ENCODE assay signal across 10 mouse cellular contexts in the genomic region with DNA sequence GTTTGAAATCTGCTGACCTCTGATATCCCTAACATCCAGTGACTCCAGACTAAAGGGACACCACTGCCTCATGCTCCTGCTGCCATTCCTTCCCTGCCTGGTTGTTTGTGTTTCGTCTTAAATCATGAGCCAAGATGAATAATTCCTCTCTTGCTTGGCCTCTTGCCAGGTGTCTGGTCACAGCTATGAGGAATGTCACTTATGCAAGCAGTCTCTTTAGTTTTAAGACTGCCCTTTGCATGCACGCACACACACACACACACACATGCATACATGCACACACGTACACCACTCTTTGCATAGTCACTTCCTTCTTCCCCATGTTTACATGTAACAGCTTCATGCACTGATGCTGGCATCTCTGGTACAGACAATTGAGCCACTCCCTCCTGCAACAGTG.
DNase-seq lines count a peak whose midpoint lies in the region; ATAC-seq lines count a peak whose summit lies in the region.
"Had no signal": no experiment of that assay in that cellular context is flagged by ENCODE, and none has a peak within 500 bp of the region (broad histone marks: within the 10 kb centered on the region; RNA-seq: fewer than 3 reads in every experiment).

No protein-coding gene starts in this region.

- H3K27ac ChIP-seq in embryonic facial prominence, embryonic 13.5 days, result no peak overlapping the region
- no peak overlapping the region for H3K27ac ChIP-seq in embryonic facial prominence, embryonic 10.5 days (replicated peaks)

- no peaks in the 10 kb centered on the region; the same call in 1 of the 2 replicates for H3K27me3 ChIP-seq in embryonic facial prominence, embryonic 13.5 days
- H3K27me3 ChIP-seq in embryonic facial prominence, embryonic 10.5 days (replicated peaks; ENCODE audit: low read depth, poor library complexity, severe bottlenecking), result 0 out of 2 replicates have a peak, but pooled peaks cover 21% of the 10 kb centered on the region

- no peak overlapping the region for H3K4me3 ChIP-seq in embryonic facial prominence, embryonic 13.5 days
- H3K4me3 ChIP-seq in embryonic facial prominence, embryonic 10.5 days, result no peak overlapping the region

- H3K9me3 ChIP-seq in embryonic facial prominence, embryonic 13.5 days, result no peaks in the 10 kb centered on the region
- H3K9me3 ChIP-seq in embryonic facial prominence, embryonic 10.5 days, result no peaks in the 10 kb centered on the region

- 0 out of 2 replicates have a peak, but pooled peaks have one; percentile 37 for ATAC-seq in embryonic facial prominence, embryonic 13.5 days (ENCODE audit: insufficient number of reproducible peaks, insufficient read depth, low FRiP score, low TSS enrichment, low read depth)
- ATAC-seq in erythroblast, adult 5-6 weeks (replicated peaks; ENCODE audit: low FRiP score, poor library complexity, severe bottlenecking), result no peak

- H3K4me2 ChIP-seq in embryonic facial prominence, embryonic 13.5 days, result no peak overlapping the region

- no peak overlapping the region for H3K9ac ChIP-seq in embryonic facial prominence, embryonic 13.5 days

- H3K36me3 ChIP-seq in embryonic facial prominence, embryonic 13.5 days, result no peaks in the 10 kb centered on the region
- H3K36me3 ChIP-seq in embryonic facial prominence, embryonic 10.5 days (replicated peaks), result no peaks in the 10 kb centered on the region

- 58% methylated on average over 3 of the region's 3 CpGs for WGBS in embryonic facial prominence, embryonic 13.5 days
- 85% methylated on average over 3 of the region's 3 CpGs for WGBS in embryonic facial prominence, embryonic 10.5 days

- H3K4me1 ChIP-seq in embryonic facial prominence, embryonic 13.5 days, result peaks cover 12% of the 10 kb centered on the region
- H3K4me1 ChIP-seq in embryonic facial prominence, embryonic 10.5 days, result peaks cover 4% of the 10 kb centered on the region; the same call in 1 of the 2 replicates

- DNase-seq in embryonic facial prominence, embryonic 10.5 days (ENCODE audit: low spot score), result no peak
- DNase-seq in kidney, postnatal 10 days, result peak; percentile 47
- no peak for DNase-seq in kidney, adult 18-20 months
- peak; percentile 76 for DNase-seq in Muller cell, postnatal 12 days (ENCODE audit: inconsistent ontology term)
- peak; percentile 3 for DNase-seq in fibroblast of lung, adult 2 months (ENCODE audit: low read depth)
- no peak for DNase-seq in urinary bladder, adult 2 months (ENCODE audit: low spot score)
- DNase-seq: gastrocnemius, postnatal 36 days; heart, postnatal 36 days had no signal

Comparison
In these comparisons a context has a peak if more than half of its experiments do, and no peak if none do; other contexts are left out.
1. DNase-seq: peak in kidney, postnatal 10 days (single experiment), Muller cell, postnatal 12 days (single experiment) and fibroblast of lung, adult 2 months (single experiment); none in embryonic facial prominence, embryonic 10.5 days (single experiment), kidney, adult 18-20 months (single experiment) and urinary bladder, adult 2 months (single experiment).